Mouse (Mus musculus) gastrocnemius, postnatal 14 days (tissue): ENCODE measurements around the gene Fam98c. TPM values are rescaled to one million over a fixed set of nuclear protein-coding genes. Genes with fewer than 3 reads are reported as not detected.

Source experiments
- DNase-seq: peaks from one replicate; pipeline ENCODE4 v3.0.0; 2021; ENCODE audit warnings: mixed read lengths
- intact Hi-C: fragments of 180-260 bp; cut with DNase I; formaldehyde crosslinking; loops from one replicate; pipeline ENCODE4 v1.15.1; 2025; ENCODE audit warnings: low total_unique reads
- total RNA-seq, 2 experiments: library from RNA; stranded (reverse); gene quantifications; 2 replicates each; pipeline ENCODE4 v1.2.3; 2021

The Fam98c gene
- total RNA-seq, 2 experiments from 2014 or later: 12.3 to 13.0 TPM

- DNase-seq: no peak
- intact Hi-C loops: no loop called here
Measured at GRCm38 (mm10) chr7:29122821-29123220, 33.2 kb downstream of the Fam98c start.

- intact Hi-C loops: no loop called here
- no peak for DNase-seq
Measured at GRCm38 (mm10) chr7:29119526-29119925, 36.5 kb downstream of the Fam98c start.

GRCm38 (mm10) chr7:29118142-29118851 is 37.7 kb downstream of the Fam98c start:
- no peak for DNase-seq
- intact Hi-C loops: no loop called here

- peak; percentile 59 for DNase-seq
- intact Hi-C loops: no loop called here
Measured at GRCm38 (mm10) chr7:29108992-29109955, 46.8 kb downstream of the Fam98c start.

Other genes starting within 250 kb of the Fam98c start
- gene Actn4, start 193.9 kb downstream of the Fam98c start, total RNA-seq: 10 to 100 TPM; 68.1 to 85.9 TPM
- gene Eif3k, start 174.4 kb downstream of the Fam98c start, total RNA-seq: 100 to 1,000 TPM; 142 to 147 TPM
- gene Map4k1, start 174.2 kb downstream of the Fam98c start, total RNA-seq: 1 to 10 TPM in 1 of 2 experiments, under 1 TPM in 1; 0.71 to 1.2 TPM
- 100 to 1,000 TPM; 746 to 901 TPM for gene Ryr1, start 31.1 kb downstream of the Fam98c start, total RNA-seq
- under 1 TPM; 0.73 to 0.82 TPM for gene Rasgrp4, start 21.4 kb downstream of the Fam98c start, total RNA-seq
- under 1 TPM; 0.35 to 0.38 TPM for gene Ggn, start 14.0 kb upstream of the Fam98c start, total RNA-seq
- 1 to 10 TPM in 1 of 2 experiments, under 1 TPM in 1; 0.78 to 1.8 TPM for gene Spred3, start 14.2 kb upstream of the Fam98c start, total RNA-seq
- gene Psmd8, start 24.5 kb upstream of the Fam98c start, total RNA-seq: 100 to 1,000 TPM; 171 to 188 TPM
- gene Catsperg1, start 57.8 kb upstream of the Fam98c start, total RNA-seq: under 1 TPM in 1 of 2 experiments, not detected in 1; 0.25 TPM
- 1 to 10 TPM; 2.2 to 2.6 TPM for gene Kcnk6, start 76.3 kb upstream of the Fam98c start, total RNA-seq
- gene Yif1b, start 82.1 kb upstream of the Fam98c start, total RNA-seq: 10 to 100 TPM; 49.4 to 56.8 TPM
- 1 to 10 TPM in 1 of 2 experiments, under 1 TPM in 1; 0.59 to 1.2 TPM for gene 2200002D01Rik, start 92.2 kb upstream of the Fam98c start, total RNA-seq
- gene Spint2, start 125.7 kb upstream of the Fam98c start, total RNA-seq: 1 to 10 TPM; 5.5 to 6.4 TPM
- 10 to 100 TPM in 1 of 2 experiments, 1 to 10 TPM in 1; 9.4 to 11.6 TPM for gene Ppp1r14a, start 133.1 kb upstream of the Fam98c start, total RNA-seq
- 1 to 10 TPM; 2.7 to 4.5 TPM for gene Dpf1, start 147.7 kb upstream of the Fam98c start, total RNA-seq